Mouse (Mus musculus): Measurements from ENCODE around the gene 1700001L19Rik.

1700001L19Rik gene

DNA sequence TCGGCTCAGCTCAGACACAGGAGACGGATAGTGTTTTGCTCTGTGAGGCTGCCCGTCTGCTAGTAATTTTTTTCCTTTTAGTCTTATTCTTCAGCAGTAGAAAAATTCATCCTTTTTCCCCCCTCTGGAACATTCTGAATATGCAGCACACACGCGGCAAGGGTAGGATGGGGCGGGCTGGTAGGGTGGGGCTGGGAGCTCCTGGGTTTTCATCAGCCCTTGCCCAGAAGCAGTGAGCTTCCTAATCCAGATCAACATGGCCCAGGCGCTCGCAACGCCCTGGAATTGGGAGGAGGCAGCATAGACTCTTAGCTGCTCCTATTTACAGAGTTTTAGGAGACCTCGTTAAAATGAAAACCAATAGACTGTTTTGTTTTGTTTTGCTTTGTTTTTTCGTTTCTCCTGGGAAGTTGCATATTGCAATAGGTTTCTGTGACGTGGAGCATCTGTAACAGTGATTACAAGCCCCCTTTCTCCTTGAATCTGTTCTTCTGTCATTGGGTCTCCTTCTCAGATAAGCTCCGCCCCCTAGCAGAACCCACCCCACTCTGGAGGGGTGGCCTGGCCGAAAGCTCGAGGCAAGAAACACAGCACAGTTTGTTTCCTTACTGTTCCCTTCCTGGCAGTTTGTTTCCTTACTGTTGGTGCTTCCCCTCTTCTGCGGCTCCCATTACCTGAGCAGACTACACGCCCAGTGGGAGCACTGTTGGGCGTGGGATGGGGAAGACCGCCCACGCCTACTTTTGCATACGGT, 10.6 kb downstream of the 1700001L19Rik start:
- no peak for DNase-seq (ENCODE audit: low spot score)

DNA sequence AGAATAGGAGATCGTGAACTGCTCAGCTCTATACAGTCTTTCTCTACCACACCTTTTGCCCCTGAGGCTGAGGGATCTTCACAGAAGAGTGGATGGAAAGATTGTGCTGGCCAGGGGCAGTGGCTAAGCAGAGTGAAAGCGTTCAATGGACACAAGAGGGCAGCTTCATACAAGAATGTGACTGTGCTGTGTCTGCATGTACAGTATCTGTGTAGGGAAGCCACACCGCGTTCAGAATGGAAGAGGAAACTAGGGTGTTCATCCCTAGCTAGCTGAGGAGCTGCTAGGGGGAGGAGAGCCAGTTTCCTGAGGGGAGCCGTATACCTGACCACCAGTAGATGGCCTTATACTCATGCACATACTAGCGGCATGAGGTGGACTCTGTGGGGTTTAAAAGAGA, 25.6 kb downstream of the 1700001L19Rik start:
- DNase-seq (ENCODE audit: low spot score): no peak

DNA sequence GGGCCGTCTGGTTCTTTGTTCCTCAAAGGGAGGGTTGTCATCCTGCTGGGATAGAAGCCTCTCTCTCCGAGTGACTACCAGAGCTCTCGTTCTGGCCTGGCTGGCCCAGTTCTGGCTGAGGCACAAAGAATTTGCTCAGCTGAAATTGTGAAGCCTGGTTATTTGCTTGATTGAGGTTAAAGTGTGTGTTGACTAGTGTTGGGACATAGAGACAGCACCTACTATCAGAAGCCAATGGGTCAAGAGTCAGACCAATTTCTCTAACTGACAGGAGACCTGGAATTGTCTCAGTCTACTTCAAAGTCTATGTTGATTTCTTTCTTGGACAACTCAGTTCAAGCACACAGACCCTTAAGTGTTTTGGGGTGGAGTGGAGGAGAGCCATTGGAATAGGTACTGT, 29.8 kb downstream of the 1700001L19Rik start:
- no peak for DNase-seq (ENCODE audit: low spot score)

DNA sequence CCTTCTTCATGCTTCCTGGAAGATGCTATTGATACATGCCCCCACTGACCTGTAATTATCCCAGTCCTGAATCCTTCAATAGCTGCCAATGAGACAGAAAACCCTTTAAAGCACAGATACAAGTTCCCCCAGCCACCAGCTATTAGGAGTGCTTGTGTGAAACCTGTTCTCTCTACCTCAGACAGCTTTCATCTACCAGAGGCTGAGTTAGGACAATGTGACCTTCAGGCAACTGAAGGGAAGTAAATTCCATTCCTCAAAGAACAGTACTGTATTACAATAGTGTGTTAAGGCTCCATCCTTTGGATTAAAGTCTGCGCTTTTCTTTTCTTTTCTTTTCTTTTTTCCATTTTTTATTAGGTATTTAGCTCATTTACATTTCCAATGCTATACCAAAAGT, 45.6 kb downstream of the 1700001L19Rik start:
- DNase-seq (ENCODE audit: low spot score): no peak

Data from urinary bladder, postnatal 10 days (tissue).